Mouse (Mus musculus) neural tube, embryonic 12.5 days (tissue): ENCODE results near the gene Il6ra. TPM values are rescaled to one million over a fixed set of nuclear protein-coding genes. Genes with fewer than 3 reads are reported as not detected.

Experiments used
- ATAC-seq: fragments of 200-750 bp; cut with Nextera tagmentation; 2 replicates; pipeline ENCODE4 v1.8.0; 2017; ENCODE audit warnings: low read depth, mild to moderate bottlenecking, moderate TSS enrichment, moderate library complexity; ENCODE audit not compliant: low FRiP score
- H3K27ac ChIP-seq: fragments of 300-500 bp; sonication (generic); 2 replicates; pipeline ENCODE4 v1.5.1; 2016
- H3K27me3 ChIP-seq: fragments of 300-500 bp; sonication (generic); replicated peaks from 2 replicates; pipeline ENCODE4 v1.6.1; 2016; ENCODE audit warnings: mild to moderate bottlenecking
- H3K36me3 ChIP-seq: fragments of 300-500 bp; sonication (generic); 2 replicates; pipeline ENCODE4 v1.6.1; 2016; ENCODE audit warnings: mild to moderate bottlenecking
- H3K4me1 ChIP-seq: fragments of 300-500 bp; sonication (generic); 2 replicates; pipeline ENCODE4 v1.6.1; 2016
- H3K4me2 ChIP-seq: fragments of 300-500 bp; sonication (generic); replicated peaks from 2 replicates; pipeline ENCODE4 v1.6.1; 2016; ENCODE audit warnings: mild to moderate bottlenecking
- H3K4me3 ChIP-seq: fragments of 300-500 bp; sonication (generic); 2 replicates; pipeline ENCODE4 v1.5.1; 2016
- H3K9ac ChIP-seq: fragments of 300-500 bp; sonication (generic); 2 replicates; pipeline ENCODE4 v1.6.1; 2016; ENCODE audit warnings: mild to moderate bottlenecking
- H3K9me3 ChIP-seq: fragments of 300-500 bp; sonication (generic); 2 replicates; pipeline ENCODE4 v1.6.1; 2016; ENCODE audit warnings: mild to moderate bottlenecking
- WGBS: fragments of 180-500 bp; shearing (Covaris S2); methylation state at CpG from one replicate; pipeline ENCODE4 v1.1.7; 2016; 5-methylcytosine and 5-hydroxymethylcytosine counted together
- polyA plus RNA-seq: library from polyadenylated mRNA; unstranded; fragments of >200 nt; fragmentation: Nextera tagmentation; extraction: Ambion mirVana; gene quantifications from 2 replicates; pipeline ENCODE4 v1.2.1, GENCODE M21; 2016

The Il6ra gene
- polyA plus RNA-seq, 1 experiment from 2014 or later: 0.68 TPM

GRCm38 (mm10) chr3:89882556-89883181 is 30.3 kb downstream of the Il6ra start:
- no peaks in the 10 kb centered on the region for H3K27me3 ChIP-seq
- no peaks in the 10 kb centered on the region for H3K9me3 ChIP-seq
- no peak for ATAC-seq
- no peaks in the 10 kb centered on the region for H3K4me1 ChIP-seq
- H3K9ac ChIP-seq: no peak overlapping the region
- H3K4me3 ChIP-seq: no peak overlapping the region
- H3K4me2 ChIP-seq: no peak overlapping the region
- WGBS: 81% methylated on average over 8 of the region's 8 CpGs
- no peak overlapping the region for H3K27ac ChIP-seq
- H3K36me3 ChIP-seq: no peaks in the 10 kb centered on the region

- Histone ChIP-seq H3K36me3 (no peaks in the 10 kb centered on the region), H3K9me3 (no peaks in the 10 kb centered on the region), H3K9ac (no peak overlapping the region), H3K4me2 (no peak overlapping the region), H3K4me1 (no peaks in the 10 kb centered on the region), H3K27me3 (no peaks in the 10 kb centered on the region), H3K4me3 (no peak overlapping the region), H3K27ac (no peak overlapping the region)
- WGBS: 80% methylated on average over 5 of the region's 5 CpGs
- ATAC-seq: no peak
Observed at GRCm38 (mm10) chr3:89880036-89880851, 32.8 kb downstream of the Il6ra start.

- no peaks in the 10 kb centered on the region for H3K4me1 ChIP-seq
- no peaks in the 10 kb centered on the region for H3K9me3 ChIP-seq
- H3K9ac ChIP-seq: no peak overlapping the region
- no peak overlapping the region for H3K27ac ChIP-seq
- ATAC-seq: no peak
- H3K4me2 ChIP-seq: no peak overlapping the region
- WGBS: 77% methylated on average over 3 of the region's 3 CpGs
- H3K36me3 ChIP-seq: no peaks in the 10 kb centered on the region
- H3K4me3 ChIP-seq: no peak overlapping the region
- no peaks in the 10 kb centered on the region for H3K27me3 ChIP-seq
Observed at GRCm38 (mm10) chr3:89879326-89879725, 33.7 kb downstream of the Il6ra start.

DNA sequence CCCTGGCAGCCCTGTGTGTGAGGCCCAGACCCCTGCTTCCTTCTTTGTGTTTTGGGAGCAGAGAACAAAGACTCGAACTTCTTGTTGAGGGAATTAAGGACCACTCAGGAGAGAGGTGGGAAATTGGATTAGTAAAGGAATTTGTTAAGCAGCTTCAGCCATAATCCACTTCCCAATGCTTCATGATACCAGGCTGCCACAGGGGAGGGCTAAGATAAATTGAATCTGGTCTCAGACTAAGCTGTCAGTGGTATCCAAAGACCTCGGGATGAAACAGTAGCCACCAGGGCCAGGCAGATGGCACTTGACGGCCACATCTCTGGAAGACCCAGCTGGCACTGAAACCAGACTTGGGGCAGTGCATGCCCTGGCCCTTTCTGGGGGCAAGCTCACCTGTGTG is 34.5 kb downstream of the Il6ra start:
- Histone ChIP-seq H3K9ac (no peak overlapping the region), H3K4me3 (no peak overlapping the region), H3K36me3 (no peaks in the 10 kb centered on the region), H3K4me2 (no peak overlapping the region), H3K9me3 (no peaks in the 10 kb centered on the region), H3K4me1 (no peaks in the 10 kb centered on the region), H3K27ac (no peak overlapping the region), H3K27me3 (no peaks in the 10 kb centered on the region)
- WGBS: 61% methylated on average over 3 of the region's 3 CpGs
- ATAC-seq: no peak

DNA sequence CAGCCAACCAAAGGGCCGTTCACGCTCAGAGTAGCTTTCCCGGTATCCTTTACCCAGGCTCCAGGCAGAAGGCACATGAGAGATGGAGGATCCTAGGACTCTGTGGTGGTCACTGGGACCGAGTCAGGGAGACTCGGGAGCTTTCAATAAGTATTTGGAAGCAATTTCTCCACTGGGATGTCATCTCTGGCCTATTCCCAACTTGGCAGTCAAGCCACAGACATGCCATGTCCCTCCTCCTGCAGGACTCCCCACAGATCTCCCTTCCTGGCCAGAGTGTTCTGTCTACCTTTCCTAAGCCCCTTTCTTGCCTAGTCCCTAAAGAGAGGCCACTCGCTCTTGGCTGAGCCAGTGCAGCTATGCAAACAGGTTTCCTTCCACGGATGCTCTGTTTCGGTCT is 35.9 kb downstream of the Il6ra start:
- Histone ChIP-seq H3K9me3 (0 out of 2 replicates have a peak, but pooled peaks cover 6% of the 10 kb centered on the region), H3K9ac (no peak overlapping the region), H3K4me2 (no peak overlapping the region), H3K27me3 (no peaks in the 10 kb centered on the region), H3K27ac (no peak overlapping the region), H3K4me1 (no peaks in the 10 kb centered on the region), H3K4me3 (no peak overlapping the region), H3K36me3 (no peaks in the 10 kb centered on the region)
- 85% methylated on average over 8 of the region's 8 CpGs for WGBS
- ATAC-seq: no peak

GRCm38 (mm10) chr3:89876469-89876868 is 36.5 kb downstream of the Il6ra start:
- H3K9me3 ChIP-seq: 0 out of 2 replicates have a peak, but pooled peaks cover 6% of the 10 kb centered on the region
- H3K27ac ChIP-seq: no peak overlapping the region
- no peak overlapping the region for H3K4me2 ChIP-seq
- no peak overlapping the region for H3K9ac ChIP-seq
- no peaks in the 10 kb centered on the region for H3K4me1 ChIP-seq
- no peak overlapping the region for H3K4me3 ChIP-seq
- ATAC-seq: no peak
- 83% methylated on average over 4 of the region's 4 CpGs for WGBS
- no peaks in the 10 kb centered on the region for H3K36me3 ChIP-seq
- no peaks in the 10 kb centered on the region for H3K27me3 ChIP-seq

DNA sequence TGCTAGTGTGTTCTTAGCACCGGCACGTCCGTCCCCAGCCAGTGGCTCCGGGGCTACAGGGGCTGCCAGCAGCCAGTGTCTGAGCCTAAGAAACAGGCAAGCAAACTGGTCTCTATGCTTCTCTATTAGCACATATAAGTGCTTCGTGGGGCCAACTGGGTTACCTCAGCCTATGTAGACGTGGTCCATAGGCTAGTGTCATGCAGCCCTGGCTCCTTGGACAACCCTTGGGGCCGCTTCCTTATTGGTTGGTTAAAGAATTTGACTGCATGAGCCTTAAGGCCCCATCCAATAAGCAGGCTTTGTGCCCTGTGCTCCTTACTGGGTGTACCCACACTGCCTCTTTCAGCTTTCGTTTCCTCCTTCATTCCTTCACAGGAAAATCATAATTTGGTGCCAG is 37.2 kb downstream of the Il6ra start:
- H3K36me3 ChIP-seq: no peaks in the 10 kb centered on the region
- no peak overlapping the region for H3K9ac ChIP-seq
- H3K27ac ChIP-seq: no peak overlapping the region
- no peak overlapping the region for H3K4me2 ChIP-seq
- 0 out of 2 replicates have a peak, but pooled peaks cover 6% of the 10 kb centered on the region for H3K9me3 ChIP-seq
- H3K4me1 ChIP-seq: no peaks in the 10 kb centered on the region
- ATAC-seq: no peak
- no peak overlapping the region for H3K4me3 ChIP-seq
- no peaks in the 10 kb centered on the region for H3K27me3 ChIP-seq
- 85% methylated on average over 8 of the region's 8 CpGs for WGBS

DNA sequence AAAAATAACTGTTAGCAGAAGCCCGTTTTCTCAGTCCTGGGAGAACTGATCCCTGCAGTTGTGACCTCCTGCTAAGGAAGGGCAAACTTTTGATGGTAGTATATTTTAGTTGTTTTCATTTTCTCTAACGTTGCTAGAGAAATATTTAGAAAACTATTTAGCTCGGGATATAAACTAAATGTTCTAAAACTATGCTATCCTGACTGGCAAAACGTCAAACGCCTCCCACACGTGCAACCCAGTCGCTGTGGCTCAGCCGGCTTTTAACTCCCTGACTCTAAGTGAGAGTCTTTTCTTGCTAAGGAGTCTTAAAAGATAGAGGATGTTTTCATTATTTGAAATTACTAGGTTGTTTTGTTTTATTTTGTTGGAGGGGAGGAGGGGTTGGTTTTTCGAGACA is 38.0 kb downstream of the Il6ra start:
- H3K9me3 ChIP-seq: 0 out of 2 replicates have a peak, but pooled peaks cover 6% of the 10 kb centered on the region
- no peak overlapping the region for H3K27ac ChIP-seq
- no peaks in the 10 kb centered on the region for H3K36me3 ChIP-seq
- no peaks in the 10 kb centered on the region for H3K4me1 ChIP-seq
- no peak overlapping the region for H3K4me3 ChIP-seq
- WGBS: 86% methylated on average over 9 of the region's 9 CpGs
- no peak overlapping the region for H3K4me2 ChIP-seq
- no peaks in the 10 kb centered on the region for H3K27me3 ChIP-seq
- ATAC-seq: no peak
- no peak overlapping the region for H3K9ac ChIP-seq

DNA sequence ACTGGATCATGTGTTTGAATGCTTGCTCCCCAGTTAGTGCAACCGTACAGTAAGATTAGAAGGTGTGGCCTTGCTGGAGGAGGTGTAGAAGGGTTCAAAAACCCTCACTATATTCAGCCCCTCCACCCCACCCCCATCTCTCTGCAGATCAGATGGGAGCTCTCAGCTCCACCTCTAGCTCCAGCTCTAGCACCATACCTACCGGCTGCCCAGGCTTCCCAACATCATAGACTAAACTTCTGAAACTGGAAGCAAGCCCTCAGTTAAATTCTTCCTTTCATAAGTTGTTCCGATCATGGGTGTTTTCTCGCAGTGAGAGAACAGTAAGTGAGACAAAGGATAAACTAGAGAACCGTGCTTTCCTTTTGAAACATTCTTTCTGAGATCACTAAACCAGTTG is 38.9 kb downstream of the Il6ra start:
- no peak overlapping the region for H3K4me2 ChIP-seq
- 0 out of 2 replicates have a peak, but pooled peaks cover under 1% of the 10 kb centered on the region for H3K4me1 ChIP-seq
- H3K4me3 ChIP-seq: no peak overlapping the region
- H3K27ac ChIP-seq: no peak overlapping the region
- WGBS: 92% methylated on average over 5 of the region's 5 CpGs
- H3K9me3 ChIP-seq: 0 out of 2 replicates have a peak, but pooled peaks cover 6% of the 10 kb centered on the region
- H3K27me3 ChIP-seq: no peaks in the 10 kb centered on the region
- H3K36me3 ChIP-seq: no peaks in the 10 kb centered on the region
- ATAC-seq: no peak
- no peak overlapping the region for H3K9ac ChIP-seq

DNA sequence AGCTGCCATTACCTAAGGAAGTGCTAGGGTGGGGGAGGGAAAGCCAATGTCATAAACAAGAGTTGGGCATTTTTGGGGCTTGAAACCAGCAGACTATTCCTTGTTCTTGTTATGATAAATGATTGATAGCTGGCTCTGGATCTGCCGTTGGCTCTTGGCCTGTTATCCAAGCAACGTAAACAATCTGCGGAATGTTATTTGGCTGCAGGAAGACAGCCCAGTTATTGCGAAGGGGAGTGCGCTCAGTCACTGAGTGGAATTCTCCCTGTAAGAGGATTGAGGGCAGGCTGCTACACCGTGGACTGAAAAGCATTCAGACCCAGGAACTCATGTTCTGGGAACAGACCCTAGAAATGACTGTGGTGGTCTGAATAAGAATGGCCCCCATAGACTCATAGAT is 40.3 kb downstream of the Il6ra start:
- Histone ChIP-seq H3K27ac (no peak overlapping the region), H3K36me3 (no peaks in the 10 kb centered on the region), H3K4me3 (no peak overlapping the region), H3K4me1 (peaks cover 13% of the 10 kb centered on the region; the same call in 1 of the 2 replicates), H3K4me2 (no peak overlapping the region), H3K9me3 (0 out of 2 replicates have a peak, but pooled peaks cover 6% of the 10 kb centered on the region), H3K27me3 (no peaks in the 10 kb centered on the region), H3K9ac (no peak overlapping the region)
- 90% methylated on average over 6 of the region's 6 CpGs for WGBS
- ATAC-seq: no peak

DNA sequence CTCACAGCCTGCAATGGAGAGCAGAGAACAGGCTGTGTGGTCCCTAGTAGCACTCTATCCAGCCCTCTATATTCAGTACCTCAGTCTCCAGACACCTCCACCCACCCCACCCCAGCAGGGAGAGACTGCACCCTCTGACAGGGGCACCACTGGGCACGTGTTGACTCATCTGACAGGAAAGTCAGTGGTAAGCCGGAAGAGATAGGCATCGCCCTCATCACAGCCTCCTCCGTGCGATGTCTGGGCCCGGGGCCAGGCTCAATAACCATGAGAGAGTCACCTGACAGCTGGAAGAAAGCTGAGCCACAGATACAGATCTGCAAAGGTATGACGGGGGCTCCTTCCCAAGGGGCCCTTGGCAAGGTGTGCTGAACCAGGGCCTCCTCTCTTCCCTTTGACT is 40.8 kb downstream of the Il6ra start:
- no peaks in the 10 kb centered on the region for H3K27me3 ChIP-seq
- ATAC-seq: no peak

GRCm38 (mm10) chr3:89871339-89871914 is 41.6 kb downstream of the Il6ra start:
- Histone ChIP-seq H3K27me3 (no peaks in the 10 kb centered on the region), H3K4me3 (no peak overlapping the region), H3K27ac (no peak overlapping the region), H3K4me1 (peaks cover 14% of the 10 kb centered on the region; the same call in 1 of the 2 replicates), H3K36me3 (no peaks in the 10 kb centered on the region), H3K9ac (no peak overlapping the region), H3K4me2 (no peak overlapping the region), H3K9me3 (0 out of 2 replicates have a peak, but pooled peaks cover 6% of the 10 kb centered on the region)
- ATAC-seq: no peak
- WGBS: 72% methylated on average over 8 of the region's 8 CpGs

More for the DNA sequence above, 40.8 kb downstream of the Il6ra start:
- no peak overlapping the region for H3K4me3 ChIP-seq
- H3K4me2 ChIP-seq: no peak overlapping the region
- 0 out of 2 replicates have a peak, but pooled peaks cover 6% of the 10 kb centered on the region for H3K9me3 ChIP-seq
- 94% methylated on average over 7 of the region's 7 CpGs for WGBS
- no peak overlapping the region for H3K27ac ChIP-seq
- peaks cover 14% of the 10 kb centered on the region; the same call in 1 of the 2 replicates for H3K4me1 ChIP-seq
- no peak overlapping the region for H3K9ac ChIP-seq
- H3K36me3 ChIP-seq: no peaks in the 10 kb centered on the region
